Mouse (Mus musculus) spleen, adult 2 months (tissue): ENCODE measurements around the gene Vps53.

Experiments used
- CTCF ChIP-seq: fragments of 200-500 bp; IDR thresholded peaks from 2 replicates; pipeline ENCODE4 v1.5.1; 2011; ENCODE audit warnings: mild to moderate bottlenecking, inconsistent platforms; ENCODE audit not compliant: insufficient read depth, insufficient read length, insufficient replicate concordance; ENCODE audit errors: extremely low read depth
- POLR2A ChIP-seq: fragments of 200-500 bp; IDR thresholded peaks from 2 replicates; pipeline ENCODE4 v1.6.1; 2011; ENCODE audit warnings: low read depth, low read length, inconsistent platforms

GRCm38 (mm10) chr11:76074296-76075093, 105.0 kb downstream of the Vps53 start:
- TF ChIP-seq CTCF = no peak
- TF ChIP-seq POLR2A = no peak
